Mouse (Mus musculus) lung, adult 2 months (tissue): ENCODE measurements around the gene Atg9a. TPM values are rescaled to one million over a fixed set of nuclear protein-coding genes. Genes with fewer than 3 reads are reported as not detected.

Source experiments
- DNase-seq: peaks from one replicate; pipeline ENCODE4 v3.0.0; 2022
- H3K4me1 ChIP-seq: fragments of 200-500 bp; 2 replicates; pipeline ENCODE4 v1.6.1; 2011; ENCODE audit warnings: low read length; ENCODE audit not compliant: control insufficient read depth, insufficient read depth
- H3K4me3 ChIP-seq: fragments of 200-500 bp; replicated peaks from 2 replicates; pipeline ENCODE3; 2011; ENCODE audit warnings: low read depth, mild to moderate bottlenecking, control low read depth, low read length; ENCODE audit errors: extremely low read depth
- CTCF ChIP-seq: fragments of 200-500 bp; IDR thresholded peaks from 2 replicates; pipeline ENCODE4 v1.5.1; 2011; ENCODE audit warnings: mild to moderate bottlenecking, low read length, control low read depth; ENCODE audit not compliant: insufficient read depth
- POLR2A ChIP-seq: fragments of 200-500 bp; IDR thresholded peaks from 2 replicates; pipeline ENCODE4 v1.6.1; 2011; ENCODE audit warnings: low read depth, mild to moderate bottlenecking, control low read depth, low read length, borderline replicate concordance; ENCODE audit errors: extremely low read depth
- WGBS: fragments of 180-500 bp; shearing (Covaris S2); methylation state at CpG from one replicate; pipeline ENCODE4 v1.1.7; 2018; 5-methylcytosine and 5-hydroxymethylcytosine counted together
- polyA plus RNA-seq: library from polyadenylated mRNA; depleted of rRNA; stranded (reverse); fragments of >200 nt; gene quantifications from 2 replicates; pipeline ENCODE4 v1.2.3, GENCODE M21; 2012

Gene Atg9a
- polyA plus RNA-seq, 1 experiment = 73.3 TPM

- no peak overlapping the region for H3K4me3 ChIP-seq
- no peaks in the 10 kb centered on the region for H3K4me1 ChIP-seq
- no peak for DNase-seq
- TF ChIP-seq POLR2A = no peak
- no peak for TF ChIP-seq CTCF
- WGBS = 43% methylated on average over 3 of the region's 3 CpGs
These were observed 36.2 kb downstream of the Atg9a start for GRCm38 (mm10) chr1:75155837-75156236.

GRCm38 (mm10) chr1:75148727-75149126, 43.3 kb downstream of the Atg9a start:
- TF ChIP-seq POLR2A = no peak
- no peak for TF ChIP-seq CTCF
- DNase-seq = no peak
- peaks cover 2% of the 10 kb centered on the region; the same call in 1 of the 2 replicates for H3K4me1 ChIP-seq
- 85% methylated on average over 4 of the region's 4 CpGs for WGBS
- H3K4me3 ChIP-seq = no peak overlapping the region

GRCm38 (mm10) chr1:75147411-75148135, 44.4 kb downstream of the Atg9a start:
- no peak for TF ChIP-seq POLR2A
- no peak for TF ChIP-seq CTCF
- 83% methylated on average over 7 of the region's 7 CpGs for WGBS
- Histone ChIP-seq H3K4me3 (no peak overlapping the region), H3K4me1 (peaks cover 6% of the 10 kb centered on the region; the same call in 1 of the 2 replicates)
- DNase-seq = no peak

- 94% methylated on average over 3 of the region's 3 CpGs for WGBS
These were observed 46.4 kb downstream of the Atg9a start for GRCm38 (mm10) chr1:75145589-75145988.

GRCm38 (mm10) chr1:75142301-75143261, 49.4 kb downstream of the Atg9a start, which contains the start of the genes Cnppd1 and Retreg2:
Gene Cnppd1 (minus strand): TSS chr1:75142711.
Gene Retreg2 (plus strand): TSS chr1:75142778.
- DNase-seq = peak; percentile 98
- TF ChIP-seq POLR2A = peak; percentile 95
- no peak; the same call in 1 of the 2 replicates for TF ChIP-seq CTCF
- H3K4me3 ChIP-seq = peak within 1 kb of the TSS; percentile 97
- under 1% methylated on average over 90 of the region's 91 CpGs for WGBS
- H3K4me1 ChIP-seq = peaks cover 9% of the 10 kb centered on the region

More at GRCm38 (mm10) chr1:75145589-75145988, 46.4 kb downstream of the Atg9a start:
- DNase-seq = no peak
- no peak for TF ChIP-seq CTCF
- no peak for TF ChIP-seq POLR2A
- no peak overlapping the region for H3K4me3 ChIP-seq
- H3K4me1 ChIP-seq = peaks cover 9% of the 10 kb centered on the region

GRCm38 (mm10) chr1:75141486-75142190, 50.4 kb downstream of the Atg9a start:
- peak; percentile 81 for DNase-seq
- Histone ChIP-seq H3K4me3 (peak overlapping the region; percentile 97), H3K4me1 (peaks cover 9% of the 10 kb centered on the region)
- TF ChIP-seq CTCF (no peak), POLR2A (peak; percentile 90; the same call in 1 of the 2 replicates)
- WGBS = under 1% methylated on average over 53 of the region's 53 CpGs

- 23% methylated on average over 4 of the region's 4 CpGs for WGBS
- no peak for TF ChIP-seq CTCF
- Histone ChIP-seq H3K4me1 (peaks cover 9% of the 10 kb centered on the region), H3K4me3 (peak overlapping the region; percentile 97)
- DNase-seq = no peak
These were observed 51.3 kb downstream of the Atg9a start for GRCm38 (mm10) chr1:75140601-75141190.

GRCm38 (mm10) chr1:75138448-75138847, 53.5 kb downstream of the Atg9a start:
- DNase-seq = no peak
- Histone ChIP-seq H3K4me3 (no peak overlapping the region), H3K4me1 (peaks cover 6% of the 10 kb centered on the region)
- WGBS = 96% methylated on average over 2 of the region's 2 CpGs
- TF ChIP-seq POLR2A (no peak), CTCF (no peak)

- WGBS = 47% methylated on average over 3 of the region's 3 CpGs
- H3K4me1 ChIP-seq = peaks cover 3% of the 10 kb centered on the region; the same call in 1 of the 2 replicates
- no peak overlapping the region for H3K4me3 ChIP-seq
- no peak for DNase-seq
- no peak for TF ChIP-seq POLR2A
- no peak for TF ChIP-seq CTCF
These were observed 55.3 kb downstream of the Atg9a start for GRCm38 (mm10) chr1:75136730-75137129.
